Mouse (Mus musculus) Patski (cell line): ENCODE data around the gene Ciz1. TPM values are rescaled to one million over a fixed set of nuclear protein-coding genes. Genes with fewer than 3 reads are reported as not detected.

ENCODE experiments used
- ATAC-seq: fragments of 100-300 bp; one replicate; pipeline ENCODE4 v1.8.0; 2021
- CTCF ChIA-PET: fragments of 350-600 bp; sonication (Branson Sonifier 250); formaldehyde crosslinking; loops from one replicate; lab custom pipeline; 2022; ENCODE audit warnings: inconsistent platforms; lab: Charles Lee
- POLR2A ChIA-PET: fragments of 350-600 bp; sonication (Branson Sonifier 250); formaldehyde crosslinking; loops from one replicate; lab custom pipeline; 2022; ENCODE audit warnings: antibody characterized with exemption, inconsistent platforms; lab: Charles Lee
- DNase-seq: peaks from one replicate; pipeline ENCODE4 v3.0.0-alpha.2; 2011; ENCODE audit warnings: low read depth, low spot score
- H3K27me3 ChIP-seq: fragments of 371-371 bp; one replicate; pipeline ENCODE4 v1.5.1; 2021
- CTCF ChIP-seq: fragments of 100-300 bp; IDR thresholded peaks from one replicate; pipeline ENCODE4 v1.5.1; 2021
- in situ Hi-C: fragments of 300-500 bp; cut with MboI; formaldehyde crosslinking; loops from 3 replicates; pipeline ENCODE4 v1.11.1; 2018; ENCODE audit warnings: low pct_unique_long_range_greater_than_20kb, mixed read lengths
- polyA plus RNA-seq: library from polyadenylated mRNA; unstranded; gene quantifications from one replicate; pipeline ENCODE4 v1.2.3, GENCODE M21; 2021

The Ciz1 gene
- polyA plus RNA-seq, 1 experiment from 2014 or later, result 69.7 TPM

GRCm38 (mm10) chr2:32376963-32377362 is 24.8 kb downstream of the Ciz1 start:
- CTCF ChIA-PET, result no interaction called here
- no peak for TF ChIP-seq CTCF
- POLR2A ChIA-PET, result no interaction called here
- no peaks in the 10 kb centered on the region for H3K27me3 ChIP-seq
- DNase-seq (no peak), ATAC-seq (no peak)
- in situ Hi-C loops, result no loop called here

DNA sequence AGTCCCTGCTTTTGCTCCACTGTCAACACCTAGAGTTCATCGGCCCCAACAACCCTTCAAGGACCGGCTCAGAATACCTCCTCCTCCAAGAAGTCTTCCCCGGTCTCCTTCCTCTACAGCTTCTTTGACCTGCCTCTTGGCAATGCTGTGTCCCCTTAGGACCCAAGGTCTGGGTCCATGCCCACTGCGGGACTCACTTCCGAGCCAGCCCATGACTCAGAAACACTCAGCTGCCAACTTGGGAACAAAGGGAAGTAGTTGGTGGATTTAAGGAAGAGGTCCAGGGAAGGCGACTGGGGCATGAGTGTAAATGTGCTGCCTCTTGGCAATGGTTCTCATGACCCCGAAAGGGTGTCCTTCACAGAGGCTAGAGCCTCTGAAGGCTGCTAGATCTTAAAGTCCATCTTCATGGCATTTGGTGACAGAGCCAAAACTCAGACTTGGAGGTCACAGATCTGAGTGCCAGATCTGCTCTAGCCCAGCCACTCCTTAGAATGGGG is 27.9 kb downstream of the Ciz1 start:
- H3K27me3 ChIP-seq, result no peaks in the 10 kb centered on the region
- no peak for ATAC-seq
- no peak for DNase-seq
- ChIA-PET CTCF (interaction anchor here (1.5 kb wide), 1 partner anchor 106 kb away, joined by 5 read pairs; no protein-coding TSS in a partner anchor), POLR2A (interaction anchor here (1.3 kb wide), 1 partner anchor 9 kb away, joined by 5 read pairs; no protein-coding TSS in a partner anchor)
- in situ Hi-C loops, result no loop called here
- no peak for TF ChIP-seq CTCF

DNA sequence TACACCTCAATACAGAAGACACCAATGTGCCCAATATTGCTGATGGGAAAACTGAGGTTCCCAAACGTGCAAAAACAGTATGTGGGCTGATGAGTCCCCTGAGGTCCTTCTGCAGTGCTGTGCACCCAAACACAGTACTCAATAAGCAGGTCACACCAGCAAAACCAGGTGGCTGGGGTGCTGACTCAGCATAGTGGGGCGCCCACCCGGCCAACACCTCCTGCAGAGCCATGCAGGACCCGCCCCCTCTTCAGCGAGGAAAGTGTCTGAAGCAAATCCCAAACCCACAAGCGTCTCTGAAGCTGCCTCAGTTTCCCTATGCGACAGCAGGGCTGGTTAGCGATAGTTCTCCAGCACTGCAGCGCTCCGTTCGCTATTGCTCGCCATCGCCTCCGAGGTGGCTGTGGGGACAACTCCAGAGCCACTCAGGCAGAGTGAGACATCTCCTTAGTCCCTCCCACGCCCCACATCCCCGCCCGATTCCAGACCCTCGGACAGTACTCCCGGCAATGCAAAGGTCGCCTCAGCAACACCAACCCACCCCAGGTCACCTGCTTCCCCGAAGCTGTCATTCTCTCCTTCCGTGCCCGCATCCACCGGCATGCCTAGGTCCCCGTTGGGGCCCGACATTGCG is 29.1 kb downstream of the Ciz1 start:
- POLR2A ChIA-PET, result interaction anchor here (0.6 kb wide), 1 partner anchor 190 kb away, joined by 3 read pairs; no protein-coding TSS in a partner anchor
- ATAC-seq (peak; percentile 17), DNase-seq (no peak)
- TF ChIP-seq CTCF, result no peak
- in situ Hi-C loops, result no loop called here
- H3K27me3 ChIP-seq, result no peaks in the 10 kb centered on the region
- CTCF ChIA-PET, result interaction anchor here (1.4 to 2.5 kb wide), 2 partner anchors 24 to 106 kb away, joined by 3 to 8 read pairs; no protein-coding TSS in a partner anchor

GRCm38 (mm10) chr2:32381775-32382223 is 29.7 kb downstream of the Ciz1 start, which contains the start of gene 1110008P14Rik:
Gene 1110008P14Rik, minus strand, starts transcription at chr2:32381938.
- no peak for TF ChIP-seq CTCF
- no peaks in the 10 kb centered on the region for H3K27me3 ChIP-seq
- ChIA-PET CTCF (interaction anchor here (1.4 to 2.5 kb wide), 2 partner anchors 23 to 105 kb away, joined by 3 to 8 read pairs; no protein-coding TSS in a partner anchor), POLR2A (interaction anchor here (0.6 kb wide), 1 partner anchor 190 kb away, joined by 3 read pairs; no protein-coding TSS in a partner anchor)
- peak; percentile 78 for ATAC-seq
- in situ Hi-C loops, result no loop called here
- DNase-seq, result no peak

DNA sequence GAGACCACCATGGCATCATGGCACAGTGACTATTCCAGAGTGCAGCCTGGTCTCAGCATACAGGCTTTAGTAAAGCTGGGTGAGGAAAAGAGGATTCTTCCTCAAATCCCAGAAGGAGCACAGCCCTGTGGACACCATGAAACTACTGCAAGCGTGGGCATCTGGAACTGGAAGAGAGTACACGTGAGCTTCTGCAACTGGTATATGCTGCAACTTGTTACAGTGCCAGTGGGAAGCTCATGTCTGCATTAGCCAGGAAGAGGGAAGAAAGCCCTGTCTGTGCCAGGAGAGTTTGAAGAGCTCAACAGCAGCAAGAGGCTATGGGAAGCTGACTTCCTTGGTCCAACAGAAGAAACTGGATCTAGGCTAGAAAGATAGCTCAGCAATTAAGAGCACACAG is 30.6 kb downstream of the Ciz1 start:
- ChIA-PET POLR2A (interaction anchor here (0.6 kb wide), 1 partner anchor 189 kb away, joined by 3 read pairs; no protein-coding TSS in a partner anchor), CTCF (interaction anchor here (2.5 kb wide), 1 partner anchor 22 kb away, joined by 8 read pairs; no protein-coding TSS in a partner anchor)
- ATAC-seq (no peak), DNase-seq (no peak)
- TF ChIP-seq CTCF, result no peak
- in situ Hi-C loops, result no loop called here
- no peaks in the 10 kb centered on the region for H3K27me3 ChIP-seq

- in situ Hi-C loops, result no loop called here
- DNase-seq (no peak), ATAC-seq (peak; percentile 10)
- no peaks in the 10 kb centered on the region for H3K27me3 ChIP-seq
- no peak for TF ChIP-seq CTCF
- ChIA-PET CTCF (no interaction called here), POLR2A (no interaction called here)
Observed at GRCm38 (mm10) chr2:32387706-32388490, 35.8 kb downstream of the Ciz1 start, which contains the start of gene Lcn2. Gene Lcn2, minus strand, starts transcription at chr2:32388252.

GRCm38 (mm10) chr2:32389157-32389556 is 37.0 kb downstream of the Ciz1 start:
- CTCF ChIA-PET, result no interaction called here
- POLR2A ChIA-PET, result no interaction called here
- in situ Hi-C loops, result no loop called here
- no peak for ATAC-seq
- no peaks in the 10 kb centered on the region for H3K27me3 ChIP-seq
- TF ChIP-seq CTCF, result no peak
- no peak for DNase-seq

- ChIA-PET CTCF (no interaction called here), POLR2A (no interaction called here)
- DNase-seq (no peak), ATAC-seq (no peak)
- no peaks in the 10 kb centered on the region for H3K27me3 ChIP-seq
- in situ Hi-C loops, result no loop called here
- no peak for TF ChIP-seq CTCF
Observed at GRCm38 (mm10) chr2:32390871-32391270, 38.7 kb downstream of the Ciz1 start.

DNA sequence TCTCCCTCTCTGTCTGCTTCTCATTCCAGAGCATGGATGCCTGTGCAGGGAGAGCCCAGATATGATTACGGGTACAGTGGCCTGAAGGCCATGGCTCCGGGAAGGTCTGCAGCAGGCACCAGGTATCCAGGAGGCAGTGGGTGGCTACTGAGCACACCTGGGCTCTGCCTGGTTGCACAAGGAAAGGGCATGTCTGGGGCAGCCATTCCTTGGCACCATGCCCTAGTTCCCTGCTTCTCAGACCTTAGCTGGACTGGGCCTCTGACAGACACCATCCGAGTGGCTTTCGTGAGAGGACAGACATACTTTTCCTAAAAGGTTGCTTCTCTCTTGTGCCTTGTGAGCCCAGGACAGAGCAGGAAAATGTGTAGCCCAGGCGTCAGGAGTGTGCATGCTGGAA is 39.9 kb downstream of the Ciz1 start:
- DNase-seq (no peak), ATAC-seq (no peak)
- POLR2A ChIA-PET, result no interaction called here
- in situ Hi-C loops, result no loop called here
- H3K27me3 ChIP-seq, result no peaks in the 10 kb centered on the region
- CTCF ChIA-PET, result no interaction called here
- no peak for TF ChIP-seq CTCF

DNA sequence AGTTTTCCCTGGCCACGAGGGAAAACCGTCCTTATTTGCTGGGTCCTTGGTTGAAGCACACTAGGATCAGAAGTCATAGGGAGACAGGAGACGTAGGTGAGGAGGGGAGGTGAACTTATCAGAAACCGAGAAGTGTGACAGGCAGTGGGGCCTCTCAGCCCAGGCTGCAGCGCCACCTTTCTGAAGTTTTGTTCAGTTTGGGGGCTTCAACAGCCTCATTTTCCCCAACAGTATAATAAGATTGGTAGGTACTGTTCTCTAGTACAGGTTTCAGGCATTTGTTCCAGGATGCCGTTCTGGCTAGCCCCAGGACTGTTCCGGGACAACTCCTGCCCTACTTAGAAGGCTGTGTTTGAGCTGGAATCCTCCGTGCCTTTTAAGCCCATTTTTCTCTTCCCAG is 42.8 kb downstream of the Ciz1 start:
- H3K27me3 ChIP-seq, result no peaks in the 10 kb centered on the region
- CTCF ChIA-PET, result no interaction called here
- no peak for ATAC-seq
- DNase-seq, result no peak
- POLR2A ChIA-PET, result interaction anchor here (1.0 kb wide), 1 partner anchor 31 kb away, joined by 4 read pairs; no protein-coding TSS in a partner anchor
- no peak for TF ChIP-seq CTCF
- in situ Hi-C loops, result loop anchor here (5.0 kb wide), 1 partner anchor 177 kb away; the partner anchor contains the start of genes Dpm2 and Pip5kl1
